Mouse (Mus musculus) subcutaneous adipose tissue, adult 2 months (tissue): ENCODE measurements around the gene Med11. TPM values are rescaled to one million over a fixed set of nuclear protein-coding genes. Genes with fewer than 3 reads are reported as not detected.

Source experiments
- polyA plus RNA-seq: library from polyadenylated mRNA; depleted of rRNA; stranded (reverse); fragments of >200 nt; gene quantifications from 2 replicates; pipeline ENCODE4 v1.2.3, GENCODE M21; 2012; ENCODE audit warnings: low replicate concordance; rRNA removed

The Med11 gene
- polyA plus RNA-seq: 25.2 and 25.9 TPM in 2 replicates

DNA sequence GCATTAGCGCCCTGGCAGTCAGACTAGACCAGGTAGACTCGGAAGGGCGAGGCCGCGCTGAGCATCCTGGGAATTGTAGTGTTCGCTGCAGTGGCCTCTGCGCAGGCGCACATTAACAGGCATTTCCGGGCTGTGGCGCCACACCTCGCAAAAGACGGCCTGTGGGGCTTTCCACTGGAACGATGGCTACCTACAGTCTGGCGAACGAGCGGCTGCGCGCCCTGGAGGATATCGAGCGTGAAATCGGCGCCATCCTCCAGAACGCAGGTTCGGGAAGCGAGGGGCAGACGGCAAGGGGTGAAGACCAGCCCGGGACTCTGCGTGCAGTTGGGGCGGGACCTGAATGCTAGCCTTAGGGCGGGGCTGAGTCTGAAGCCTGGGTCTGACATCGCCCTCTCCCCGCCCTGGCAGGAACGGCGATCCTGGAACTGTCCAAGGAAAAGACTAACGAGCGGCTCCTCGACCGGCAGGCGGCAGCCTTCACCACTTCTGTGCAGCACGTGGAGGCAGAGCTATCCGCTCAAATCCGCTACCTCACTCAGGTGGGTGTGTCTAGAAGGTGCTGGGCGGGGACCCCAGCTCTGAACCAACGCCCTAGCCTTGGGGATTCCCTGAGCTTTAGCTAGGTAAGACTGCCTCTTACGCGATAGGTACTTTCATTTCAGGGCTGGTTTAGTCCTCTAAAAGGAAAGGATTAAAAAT is at the start of gene Med11:
Med11 (plus strand) TSS at position 123 of the 702 bp plus-strand sequence.

DNA sequence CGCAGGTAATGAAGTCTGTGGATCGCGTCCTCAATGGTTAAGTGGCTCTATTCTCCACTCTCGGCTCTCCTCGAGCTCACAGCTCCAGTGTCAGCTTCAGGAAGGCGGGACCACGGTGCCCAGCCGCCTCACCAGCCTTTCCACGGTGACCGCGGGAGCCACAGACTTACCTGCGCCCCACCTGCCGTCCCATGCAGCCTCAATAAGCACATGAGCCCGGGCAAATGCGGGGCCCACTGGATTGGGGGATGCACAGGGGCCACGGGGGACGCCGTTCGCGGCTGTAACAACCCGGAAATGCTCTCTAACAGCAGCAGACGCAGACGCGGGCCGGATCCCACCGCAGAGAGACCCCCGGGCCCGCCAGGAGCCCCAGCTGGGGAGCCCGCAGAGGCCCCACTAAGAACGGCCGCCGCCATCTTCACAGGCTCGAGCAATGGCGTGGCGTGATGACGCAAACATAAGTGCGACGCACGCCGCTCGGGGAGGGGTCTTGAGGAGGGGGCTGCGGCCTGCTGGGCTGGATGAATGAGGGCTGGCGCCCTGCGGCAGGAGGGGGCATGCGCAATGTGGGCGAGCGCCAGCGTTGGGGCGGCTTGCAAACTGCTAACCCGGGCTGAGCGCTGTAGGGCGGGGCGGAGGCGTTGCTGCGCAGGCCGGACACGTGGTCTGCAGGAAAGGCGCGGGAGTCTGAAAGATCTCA is 42.0 kb upstream of the Med11 start, which contains the start of gene Pelp1:
Pelp1 (minus strand) TSS at position 438 of the 703 bp plus-strand sequence.

DNA sequence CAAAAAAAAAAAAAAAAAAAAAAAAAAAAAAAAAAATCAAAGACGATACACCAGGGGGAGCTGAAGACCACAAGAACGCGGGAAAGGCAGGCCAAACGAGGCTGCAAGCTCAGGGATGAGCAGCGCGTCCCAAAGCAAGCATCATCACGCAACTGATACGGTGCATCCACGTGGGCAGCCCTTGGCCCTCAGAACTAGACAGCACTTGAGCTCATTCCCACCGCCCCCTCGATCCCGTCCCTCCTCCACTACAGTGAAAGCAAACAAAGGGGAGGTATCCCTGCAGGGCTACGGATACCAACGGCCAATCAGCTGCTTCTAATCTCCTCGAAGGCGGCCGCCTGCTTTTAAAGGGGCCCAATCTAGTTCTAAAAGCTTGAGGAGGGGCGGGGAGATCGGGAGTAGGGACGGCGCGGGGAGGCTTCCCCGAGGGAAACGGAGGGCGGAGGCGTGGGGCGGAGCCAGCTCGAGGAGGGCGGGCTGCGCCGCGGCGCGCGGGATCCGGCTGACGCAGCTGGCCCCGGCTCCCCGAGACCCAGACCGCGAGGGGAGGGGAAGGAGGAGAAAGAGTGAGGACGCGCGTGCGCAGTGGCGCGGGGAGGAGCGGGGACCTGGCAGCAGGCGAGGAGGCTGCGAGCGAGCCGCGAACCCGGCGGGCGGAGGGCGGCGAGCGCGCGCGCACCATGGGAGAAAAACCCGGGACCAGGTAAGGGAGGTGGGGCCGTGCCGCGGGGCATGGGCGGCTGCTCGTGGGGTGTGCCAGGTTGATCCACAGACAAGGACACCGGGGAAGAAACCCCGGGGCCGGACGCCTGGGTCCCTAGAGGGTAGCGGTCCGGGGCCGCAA is 19.4 kb upstream of the Med11 start, which contains the start of gene Arrb2:
Arrb2 (plus strand) TSS at position 588 of the 847 bp plus-strand sequence.

DNA sequence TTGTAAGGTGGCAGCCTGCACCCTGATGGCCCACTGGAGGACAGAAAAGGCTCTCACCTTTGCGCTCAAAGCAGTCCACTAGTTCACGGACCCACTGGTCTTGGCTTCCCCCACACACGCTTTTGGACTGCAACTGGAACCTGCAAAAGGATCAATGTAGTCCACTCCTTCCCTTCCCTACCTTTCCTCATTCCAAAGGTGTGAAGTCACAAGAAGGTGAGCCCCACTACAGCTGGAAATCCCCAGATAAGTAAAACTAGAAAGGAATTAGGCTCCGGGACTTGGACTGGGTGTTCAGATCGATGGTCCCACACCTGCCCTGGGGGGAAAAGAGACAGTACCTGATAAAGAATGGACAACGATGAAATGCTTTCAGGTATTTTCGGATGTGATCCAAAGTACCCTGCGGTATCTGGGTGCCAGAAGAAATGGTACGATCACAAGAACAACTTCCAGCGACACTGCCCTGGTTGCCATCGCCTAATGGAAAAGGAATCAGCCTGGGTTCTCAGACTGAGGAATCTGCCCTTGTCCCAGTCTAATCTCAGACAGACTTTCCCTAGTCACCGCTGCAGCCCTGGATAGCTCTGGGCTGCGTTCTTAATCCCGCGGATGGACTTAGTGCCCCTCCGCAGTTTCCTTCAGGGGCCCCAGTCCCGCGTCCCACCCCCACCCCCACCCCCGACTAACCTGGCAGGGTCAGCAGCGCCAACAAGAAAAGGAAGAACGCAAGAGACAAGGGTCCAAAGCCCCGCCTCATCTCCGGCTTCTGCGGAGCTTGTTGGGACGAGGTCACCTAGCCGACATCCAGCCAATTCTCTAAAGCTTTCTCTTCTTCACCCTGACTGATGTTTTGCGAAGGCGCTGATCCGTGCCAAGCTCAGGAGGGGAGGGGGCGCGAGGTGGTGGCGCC is 7.2 kb downstream of the Med11 start, which contains the start of gene Zmynd15:
Zmynd15 (plus strand) TSS at position 746 of the 913 bp plus-strand sequence.

DNA sequence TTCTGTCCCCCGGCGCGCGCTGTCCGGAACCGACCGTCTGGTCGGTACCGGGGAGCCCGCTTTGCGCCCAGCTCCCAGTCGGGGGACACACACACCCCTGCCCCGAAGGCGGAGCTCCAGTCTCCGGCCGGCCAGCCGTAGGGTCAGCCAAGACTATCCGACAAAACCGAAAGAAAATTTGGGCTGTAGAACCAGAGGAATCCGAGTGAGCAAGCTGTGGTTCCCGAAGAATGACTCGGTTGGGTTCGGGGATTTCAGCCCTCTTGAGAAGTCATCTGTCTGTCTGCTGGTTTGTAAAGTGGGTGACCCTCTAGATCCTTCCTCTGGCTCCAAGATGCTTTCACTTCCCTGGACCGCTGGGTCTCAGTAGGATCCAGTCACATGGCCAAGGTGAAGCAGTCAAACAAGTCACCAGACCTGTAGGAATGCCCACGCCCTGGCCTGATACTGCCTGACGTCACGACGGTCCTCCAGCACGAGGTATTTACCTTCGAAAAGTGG is 7.9 kb downstream of the Med11 start, which contains the start of gene Cxcl16:
Cxcl16 (minus strand) TSS at position 384 of the 501 bp plus-strand sequence.

Other genes starting within 250 kb of the Med11 start
- 3.5 and 5.8 TPM in 2 replicates for gene Slc16a11, start 239.2 kb upstream of the Med11 start, polyA plus RNA-seq
- 4.4 and 8.0 TPM in 2 replicates for gene Slc16a13, start 230.9 kb upstream of the Med11 start, polyA plus RNA-seq
- gene Bcl6b, start 222.1 kb upstream of the Med11 start, polyA plus RNA-seq: 15.2 and 24.6 TPM in 2 replicates
- gene 0610010K14Rik, start 214.0 kb upstream of the Med11 start, polyA plus RNA-seq: 56.7 and 89.9 TPM in 2 replicates
- 8.0 and 8.3 TPM in 2 replicates for gene Gm21988, start 212.1 kb upstream of the Med11 start, polyA plus RNA-seq
- 223 and 400 TPM in 2 replicates for gene Rnasek, start 212.1 kb upstream of the Med11 start, polyA plus RNA-seq
- 2.5 and 7.8 TPM in 2 replicates for gene Alox12, start 196.6 kb upstream of the Med11 start, polyA plus RNA-seq
- 0.19 and 16.2 TPM in 2 replicates for gene Alox12e, start 129.3 kb upstream of the Med11 start, polyA plus RNA-seq
- gene Alox15, start 99.9 kb upstream of the Med11 start, polyA plus RNA-seq: 2.7 and 62.7 TPM in 2 replicates
- gene Pelp1, start 41.9 kb upstream of the Med11 start, polyA plus RNA-seq: 20.8 and 30.6 TPM in 2 replicates
- gene Arrb2, start 19.3 kb upstream of the Med11 start, polyA plus RNA-seq: 59.2 and 84.6 TPM in 2 replicates
- 6.1 and 13.8 TPM in 2 replicates for gene Zmynd15, start 7.5 kb downstream of the Med11 start, polyA plus RNA-seq
- gene Cxcl16, start 8.1 kb downstream of the Med11 start, polyA plus RNA-seq: 22.2 and 63.5 TPM in 2 replicates
- gene Tm4sf5, start 53.3 kb downstream of the Med11 start, polyA plus RNA-seq: 0.99 and 1.3 TPM in 2 replicates
- 0.34 and 0.57 TPM in 2 replicates for gene Vmo1, start 62.7 kb downstream of the Med11 start, polyA plus RNA-seq
- gene Gltpd2, start 67.3 kb downstream of the Med11 start, polyA plus RNA-seq: 0.51 TPM in 1 of 2 replicates, not detected in the other
- gene Psmb6, start 73.4 kb downstream of the Med11 start, polyA plus RNA-seq: 334 and 427 TPM in 2 replicates
- not detected in 2 replicates for gene Gm40193, start 81.0 kb downstream of the Med11 start, polyA plus RNA-seq
- gene Pld2, start 88.1 kb downstream of the Med11 start, polyA plus RNA-seq: 41.2 and 46.2 TPM in 2 replicates
- gene Mink1, start 111.0 kb downstream of the Med11 start, polyA plus RNA-seq: 57.5 and 70.6 TPM in 2 replicates
- gene 4930544D05Rik, start 163.9 kb downstream of the Med11 start, polyA plus RNA-seq: not detected in 2 replicates
- 0.18 and 0.30 TPM in 2 replicates for gene Chrne, start 167.3 kb downstream of the Med11 start, polyA plus RNA-seq
- gene Gp1ba, start 187.2 kb downstream of the Med11 start, polyA plus RNA-seq: not detected in 2 replicates
- 99.1 and 107 TPM in 2 replicates for gene Rnf167, start 195.3 kb downstream of the Med11 start, polyA plus RNA-seq
- 138 and 142 TPM in 2 replicates for gene Slc25a11, start 195.6 kb downstream of the Med11 start, polyA plus RNA-seq
- 915 and 1,415 TPM in 2 replicates for gene Pfn1, start 202.7 kb downstream of the Med11 start, polyA plus RNA-seq
- 12.2 and 21.2 TPM in 2 replicates for gene Eno3, start 205.3 kb downstream of the Med11 start, polyA plus RNA-seq
- 44.8 and 49.6 TPM in 2 replicates for gene Spag7, start 217.5 kb downstream of the Med11 start, polyA plus RNA-seq
- gene Camta2, start 236.2 kb downstream of the Med11 start, polyA plus RNA-seq: 32.0 and 38.5 TPM in 2 replicates
- 10.2 and 25.4 TPM in 2 replicates for gene Inca1, start 248.2 kb downstream of the Med11 start, polyA plus RNA-seq
- gene Kif1c, start 248.6 kb downstream of the Med11 start, polyA plus RNA-seq: 94.0 and 111 TPM in 2 replicates